Comparison of ENCODE assay signal across 7 mouse cellular contexts in genomic region chr2:147193271-147194255, GRCm38 (mm10). TPM values are rescaled to one million over a fixed set of nuclear protein-coding genes. Genes with fewer than 3 reads are reported as not detected.
DNase-seq lines count a peak whose midpoint lies in the region; ATAC-seq and TF ChIP-seq lines count a peak whose summit lies in the region.

Nkx2-2 (minus strand) TSS chr2:147194243.

- peaks cover 95% of the 10 kb centered on the region for H3K27me3 ChIP-seq in lung, embryonic 15.5 days
- peaks cover 94% of the 10 kb centered on the region for H3K27me3 ChIP-seq in embryonic facial prominence, embryonic 14.5 days (replicated peaks; ENCODE audit: control insufficient read depth, insufficient read depth, low read length)
- H3K27me3 ChIP-seq in intestine, embryonic 15.5 days (replicated peaks) = peaks cover 81% of the 10 kb centered on the region
- H3K27me3 ChIP-seq in neural tube, embryonic 15.5 days (replicated peaks) = peaks cover 92% of the 10 kb centered on the region

- H3K4me3 ChIP-seq in lung, embryonic 15.5 days = peak within 1 kb of the TSS; percentile 31
- H3K4me3 ChIP-seq in lung, adult 2 months (replicated peaks; ENCODE audit: extremely low read depth, low read depth, low read length) = no peak within 1 kb of the TSS
- peak within 1 kb of the TSS; percentile 40 for H3K4me3 ChIP-seq in embryonic facial prominence, embryonic 14.5 days (ENCODE audit: low read depth, low read length)
- H3K4me3 ChIP-seq in intestine, embryonic 15.5 days (replicated peaks) = peak within 1 kb of the TSS; percentile 38
- peak within 1 kb of the TSS; percentile 36 for H3K4me3 ChIP-seq in neural tube, embryonic 15.5 days (replicated peaks)

- peaks cover 37% of the 10 kb centered on the region for H3K4me1 ChIP-seq in lung, embryonic 15.5 days
- H3K4me1 ChIP-seq in lung, adult 2 months (ENCODE audit: control insufficient read depth, insufficient read depth, low read length) = peaks cover 3% of the 10 kb centered on the region; the same call in 1 of the 2 replicates
- H3K4me1 ChIP-seq in embryonic facial prominence, embryonic 14.5 days (ENCODE audit: control insufficient read depth, insufficient read depth, low read length) = peaks cover 13% of the 10 kb centered on the region
- peaks cover 18% of the 10 kb centered on the region for H3K4me1 ChIP-seq in intestine, embryonic 15.5 days (replicated peaks)
- H3K4me1 ChIP-seq in neural tube, embryonic 15.5 days = peaks cover 27% of the 10 kb centered on the region

- TF ChIP-seq CTCF in lung, adult 2 months (IDR thresholded peaks at IDR 0.05; ENCODE audit: insufficient read depth, low read length) = no peak

- H3K9me3 ChIP-seq in lung, embryonic 15.5 days = no peaks in the 10 kb centered on the region
- no peaks in the 10 kb centered on the region for H3K9me3 ChIP-seq in embryonic facial prominence, embryonic 14.5 days (ENCODE audit: control insufficient read depth, low read length)
- no peaks in the 10 kb centered on the region for H3K9me3 ChIP-seq in intestine, embryonic 15.5 days
- H3K9me3 ChIP-seq in neural tube, embryonic 15.5 days (replicated peaks) = no peaks in the 10 kb centered on the region

- DNase-seq in lung, adult 2 months = no peak
- DNase-seq in embryonic facial prominence, embryonic 14.5 days (ENCODE audit: low spot score) = no peak
- no peak for DNase-seq in thymus, postnatal 10 days (ENCODE audit: low spot score in 2 of 2)

- ATAC-seq in lung, embryonic 15.5 days (ENCODE audit: borderline replicate concordance, extremely low read depth, low FRiP score, low TSS enrichment) = no peak
- peak; percentile 28; the same call in 1 of the 2 replicates for ATAC-seq in embryonic facial prominence, embryonic 14.5 days (ENCODE audit: low read depth)
- ATAC-seq in intestine, embryonic 15.5 days = 0 out of 2 replicates have a peak, but pooled peaks have one; percentile 14
- peak; percentile 55; the same call in 1 of the 2 replicates for ATAC-seq in neural tube, embryonic 15.5 days (ENCODE audit: low FRiP score)
- ATAC-seq in megakaryocyte-erythroid progenitor cell, adult 5-6 weeks (replicated peaks; ENCODE audit: low FRiP score, low TSS enrichment, poor library complexity, severe bottlenecking) = no peak

- H3K9ac ChIP-seq in lung, embryonic 15.5 days = no peak within 1 kb of the TSS
- peak within 1 kb of the TSS; percentile 27; the same call in 1 of the 2 replicates for H3K9ac ChIP-seq in embryonic facial prominence, embryonic 14.5 days (ENCODE audit: low read depth, low read length)
- H3K9ac ChIP-seq in intestine, embryonic 15.5 days = no peak within 1 kb of the TSS
- no peak within 1 kb of the TSS for H3K9ac ChIP-seq in neural tube, embryonic 15.5 days (replicated peaks)

- no peak within 1 kb of the TSS for H3K27ac ChIP-seq in lung, embryonic 15.5 days
- no peak within 1 kb of the TSS for H3K27ac ChIP-seq in embryonic facial prominence, embryonic 14.5 days (replicated peaks; ENCODE audit: low read depth, low read length)
- no peak within 1 kb of the TSS for H3K27ac ChIP-seq in intestine, embryonic 15.5 days
- H3K27ac ChIP-seq in neural tube, embryonic 15.5 days (replicated peaks) = no peak within 1 kb of the TSS

- no peak for TF ChIP-seq POLR2A in lung, adult 2 months (IDR thresholded peaks at IDR 0.05; ENCODE audit: borderline replicate concordance, extremely low read depth, low read depth, low read length)

- H3K36me3 ChIP-seq in lung, embryonic 15.5 days = no peaks in the 10 kb centered on the region
- no peaks in the 10 kb centered on the region for H3K36me3 ChIP-seq in embryonic facial prominence, embryonic 14.5 days (ENCODE audit: control insufficient read depth, insufficient read depth, low read length)
- H3K36me3 ChIP-seq in intestine, embryonic 15.5 days = no peaks in the 10 kb centered on the region
- no peaks in the 10 kb centered on the region for H3K36me3 ChIP-seq in neural tube, embryonic 15.5 days

- under 1% methylated on average over 54 of the region's 54 CpGs for WGBS in lung, embryonic 15.5 days
- 2% methylated on average over 54 of the region's 54 CpGs for WGBS in lung, adult 2 months
- WGBS in embryonic facial prominence, embryonic 14.5 days = under 1% methylated on average over 40 of the region's 54 CpGs
- WGBS in intestine, embryonic 15.5 days = under 1% methylated on average over 54 of the region's 54 CpGs
- WGBS in neural tube, embryonic 15.5 days = under 1% methylated on average over 54 of the region's 54 CpGs

- H3K4me2 ChIP-seq in lung, embryonic 15.5 days = peak within 1 kb of the TSS; percentile 61
- H3K4me2 ChIP-seq in embryonic facial prominence, embryonic 14.5 days (ENCODE audit: low read depth, low read length) = peak within 1 kb of the TSS; percentile 70
- peak within 1 kb of the TSS; percentile 74 for H3K4me2 ChIP-seq in intestine, embryonic 15.5 days (replicated peaks)
- peak within 1 kb of the TSS; percentile 61 for H3K4me2 ChIP-seq in neural tube, embryonic 15.5 days

RNA-seq across cellular contexts. Expression of gene Nkx2-2, which starts in this region (rescaled TPM):
- not detected in 2 replicates for polyA plus RNA-seq in lung, embryonic 15.5 days (2015; fragmentation: Nextera tagmentation; extraction: Ambion mirVana)
- polyA plus RNA-seq in lung, adult 2 months (2012; rRNA removed) = not detected in 2 replicates
- not detected in 2 replicates for polyA plus RNA-seq in embryonic facial prominence, embryonic 14.5 days (2014; fragmentation: Nextera tagmentation; extraction: Ambion mirVana)
- 3.6 and 4.2 TPM in 2 replicates for polyA plus RNA-seq in intestine, embryonic 15.5 days (2015; fragmentation: Nextera tagmentation; extraction: Ambion mirVana)
- polyA plus RNA-seq in neural tube, embryonic 15.5 days (2015; fragmentation: Nextera tagmentation; extraction: Ambion mirVana) = 5.0 and 5.4 TPM in 2 replicates
- not detected in 2 replicates for total RNA-seq in megakaryocyte-erythroid progenitor cell, adult 5-6 weeks (2014; fragmentation: Nextera tagmentation)
- not detected in 2 replicates for total RNA-seq in megakaryocyte-erythroid progenitor cell, adult 5-6 weeks (2017)

Comparison
In these comparisons a context has a peak if more than half of its experiments do, and no peak if none do; other contexts are left out.
1. Peak in ATAC-seq, H3K4me3 ChIP-seq, H3K9ac ChIP-seq and H3K4me2 ChIP-seq in embryonic facial prominence, embryonic 14.5 days; RNA of the gene not detected or under 1 TPM.
2. ATAC-seq: peak in intestine, embryonic 15.5 days (single experiment) and neural tube, embryonic 15.5 days (single experiment); none in lung, embryonic 15.5 days (single experiment) and megakaryocyte-erythroid progenitor cell, adult 5-6 weeks (single experiment).
3. Peak in every context shown above with its lines, with median percentiles within 50 percentile points of each other: H3K4me2 ChIP-seq.